ENCODE assay signal across 8 mouse cellular contexts in the genomic region with DNA sequence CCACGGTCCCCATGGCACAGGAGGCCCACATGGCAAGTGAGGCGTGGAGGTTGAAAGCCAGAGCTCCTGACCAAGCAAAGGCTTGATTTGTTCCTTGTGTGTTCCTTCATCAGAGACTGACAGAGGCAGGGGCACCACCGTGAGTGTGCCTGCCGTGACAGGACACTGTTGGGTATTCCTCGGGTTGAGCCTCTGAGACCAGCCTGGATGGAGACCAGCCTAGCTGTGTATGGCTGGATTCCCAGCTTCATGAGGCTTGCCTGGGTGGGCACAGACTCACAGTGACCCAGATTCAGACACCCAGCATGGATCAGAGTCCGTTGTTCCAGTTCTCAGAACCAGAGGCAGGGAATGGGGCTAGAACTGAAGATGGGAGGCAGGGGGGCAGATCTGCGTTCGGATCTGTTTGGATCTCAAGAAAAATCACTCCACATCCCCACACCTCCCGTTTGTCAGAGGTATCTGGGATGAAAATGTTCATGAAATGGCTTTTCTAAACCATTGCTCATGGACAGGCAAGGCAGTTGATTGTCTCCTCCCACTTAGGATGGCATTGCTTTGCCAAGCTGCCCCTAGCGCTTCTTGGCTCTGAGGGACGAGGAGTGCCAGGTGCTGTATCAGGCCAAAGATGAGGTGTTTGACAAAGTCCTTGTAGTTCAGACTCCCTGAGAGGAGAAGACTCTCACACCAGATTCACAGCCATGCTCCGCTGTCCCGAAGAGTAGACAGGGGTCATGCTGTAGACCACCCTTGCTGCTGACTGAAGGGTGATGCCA. TPM values are rescaled to one million over a fixed set of nuclear protein-coding genes. Genes with fewer than 3 reads are reported as not detected.
A peak's percentile ranks its signal among the peaks of the same experiment; 100 is the strongest.
DNase-seq lines count a peak whose midpoint lies in the region; ATAC-seq and TF ChIP-seq lines count a peak whose summit lies in the region.

No protein-coding gene starts in this region.

- H3K27ac ChIP-seq in lung, embryonic 15.5 days, result no peak overlapping the region
- H3K27ac ChIP-seq in embryonic facial prominence, embryonic 10.5 days (replicated peaks), result no peak overlapping the region

- H3K27me3 ChIP-seq in lung, embryonic 15.5 days, result no peaks in the 10 kb centered on the region
- H3K27me3 ChIP-seq in embryonic facial prominence, embryonic 10.5 days (replicated peaks; ENCODE audit: low read depth, poor library complexity, severe bottlenecking), result peaks cover 53% of the 10 kb centered on the region
- H3K27me3 ChIP-seq in myocyte (ENCODE audit: control insufficient read depth, insufficient read depth, insufficient read length), result no peaks in the 10 kb centered on the region

- peak; percentile 93 for DNase-seq in heart, adult 11 months
- DNase-seq in heart, adult 18-20 months, result no peak
- DNase-seq in lung, adult 18-20 months, result no peak
- no peak for DNase-seq in embryonic facial prominence, embryonic 10.5 days (ENCODE audit: low spot score)
- DNase-seq in frontal cortex, postnatal 14 days (ENCODE audit: low spot score in 2 of 2), result no peak
- no peak for DNase-seq in cerebellum, adult 8-10 months

- H3K36me3 ChIP-seq in lung, embryonic 15.5 days, result no peaks in the 10 kb centered on the region
- no peaks in the 10 kb centered on the region for H3K36me3 ChIP-seq in embryonic facial prominence, embryonic 10.5 days (replicated peaks)
- H3K36me3 ChIP-seq in myocyte (ENCODE audit: control insufficient read depth, insufficient read depth), result no peaks in the 10 kb centered on the region

- peak overlapping the region; percentile 65 for H3K4me3 ChIP-seq in lung, embryonic 15.5 days
- 0 out of 2 replicates have a peak overlapping the region, but pooled peaks have one; percentile 75 for H3K4me3 ChIP-seq in embryonic facial prominence, embryonic 10.5 days
- H3K4me3 ChIP-seq in myocyte, result peak overlapping the region; percentile 41

- no peak overlapping the region for H3ac ChIP-seq in myocyte (ENCODE audit: control insufficient read depth, insufficient read length)

- no peak for ATAC-seq in lung, embryonic 15.5 days (ENCODE audit: borderline replicate concordance, extremely low read depth, low FRiP score, low TSS enrichment)

- H3K79me2 ChIP-seq in myocyte (ENCODE audit: control insufficient read depth, insufficient read depth), result peaks cover 19% of the 10 kb centered on the region

- peak overlapping the region; percentile 89 for H3K4me2 ChIP-seq in lung, embryonic 15.5 days
- H3K4me2 ChIP-seq in myocyte (ENCODE audit: low read depth), result peak overlapping the region; percentile 79

- H3K9ac ChIP-seq in lung, embryonic 15.5 days, result no peak overlapping the region; the same call in 1 of the 2 replicates

- TF ChIP-seq POLR2A in myocyte (IDR thresholded peaks at IDR 0.05; ENCODE audit: insufficient read length, low read depth), result no peak

- WGBS in lung, embryonic 15.5 days, result 78% methylated on average over 13 of the region's 13 CpGs
- WGBS in embryonic facial prominence, embryonic 10.5 days, result 86% methylated on average over 13 of the region's 13 CpGs

- no peaks in the 10 kb centered on the region for H3K9me3 ChIP-seq in lung, embryonic 15.5 days
- no peaks in the 10 kb centered on the region for H3K9me3 ChIP-seq in embryonic facial prominence, embryonic 10.5 days

- peaks cover 59% of the 10 kb centered on the region for H3K4me1 ChIP-seq in lung, embryonic 15.5 days
- peaks cover 23% of the 10 kb centered on the region for H3K4me1 ChIP-seq in embryonic facial prominence, embryonic 10.5 days

TF ChIP-seq in myocyte, 11 proteins besides CTCF, POLR2A, EP300 and RAD21:
- no peak for TF ChIP-seq MYOG (IDR thresholded peaks at IDR 0.05; ENCODE audit: control insufficient read depth in 1 of 3, insufficient read depth in 1 of 3, insufficient read length in 2 of 3, low read depth in 2 of 3)
- TF ChIP-seq MAX (IDR thresholded peaks at IDR 0.05; ENCODE audit: low read depth), result no peak
- TF ChIP-seq TCF12 (IDR thresholded peaks at IDR 0.05; ENCODE audit: insufficient read depth, poor library complexity, severe bottlenecking), result no peak
- TF ChIP-seq CEBPB (IDR thresholded peaks at IDR 0.05; ENCODE audit: insufficient read depth, poor library complexity, severe bottlenecking), result no peak
- TF ChIP-seq POLR2AphosphoS2 (IDR thresholded peaks at IDR 0.05; ENCODE audit: insufficient read length, low read depth), result no peak
- TF ChIP-seq MYOD1 (IDR thresholded peaks at IDR 0.05; ENCODE audit: control insufficient read depth in 1 of 3, insufficient read length in 2 of 3, low read depth in 2 of 3), result no peak
- TF ChIP-seq USF1 (IDR thresholded peaks at IDR 0.05; ENCODE audit: low read depth), result no peak
- TF ChIP-seq REST (IDR thresholded peaks at IDR 0.05; ENCODE audit: insufficient read depth, insufficient read length), result no peak
- no peak for TF ChIP-seq SRF (IDR thresholded peaks at IDR 0.05; ENCODE audit: control insufficient read depth, insufficient read length, low read depth)
- TF ChIP-seq E2F4 (IDR thresholded peaks at IDR 0.05; ENCODE audit: insufficient read depth), result no peak
- TF ChIP-seq TCF3 (IDR thresholded peaks at IDR 0.05; ENCODE audit: insufficient read length, low read depth), result no peak

RNA-seq across cellular contexts. Expression of gene Il4ra, which starts 1.9 kb away (rescaled TPM):
- total RNA-seq in heart, adult 18-20 months (2021), result 10 to 100 TPM; 17.0 to 23.6 TPM
- 15.3 and 16.5 TPM in 2 replicates for polyA plus RNA-seq in lung, embryonic 15.5 days (2015; fragmentation: Nextera tagmentation; extraction: Ambion mirVana)
- 3.7 and 4.9 TPM in 2 replicates for polyA plus RNA-seq in embryonic facial prominence, embryonic 10.5 days (2016; fragmentation: Nextera tagmentation; extraction: Ambion mirVana)
- 10.7 TPM for polyA plus RNA-seq in myocyte (2012; fragmentation: generic; extraction: Trizol)

RNA-seq across cellular contexts. Expression of gene Il21r, which starts 49.4 kb away (rescaled TPM):
- total RNA-seq in heart, adult 18-20 months (2021), result 1 to 10 TPM in 1 of 2 experiments, under 1 TPM in 1; 0.47 to 2.9 TPM
- polyA plus RNA-seq in lung, embryonic 15.5 days (2015; fragmentation: Nextera tagmentation; extraction: Ambion mirVana), result 0.30 and 0.74 TPM in 2 replicates
- polyA plus RNA-seq in embryonic facial prominence, embryonic 10.5 days (2016; fragmentation: Nextera tagmentation; extraction: Ambion mirVana), result 0.35 and 0.38 TPM in 2 replicates
- 0.59 TPM for polyA plus RNA-seq in myocyte (2012; fragmentation: generic; extraction: Trizol)
